Mouse (Mus musculus) embryonic facial prominence, embryonic 11.5 days (tissue): ENCODE data around the gene Rps23. TPM values are rescaled to one million over a fixed set of nuclear protein-coding genes. Genes with fewer than 3 reads are reported as not detected.
"Not testable (repeated sequence)": the region's sequence is repeated elsewhere in the genome, so short reads cannot be mapped to it uniquely, and the experiment has no call there.

Source experiments
- ATAC-seq: fragments of 200-750 bp; cut with Nextera tagmentation; replicated peaks from 2 replicates; pipeline ENCODE4 v1.8.0; 2017; ENCODE audit warnings: low read depth; ENCODE audit not compliant: insufficient number of reproducible peaks, low FRiP score, low TSS enrichment
- DNase-seq: peaks from one replicate; pipeline ENCODE4 v3.0.0-alpha.2; 2015; ENCODE audit warnings: low spot score
- H3K27ac ChIP-seq: fragments of 300-500 bp; sonication (generic); replicated peaks from 2 replicates; pipeline ENCODE4 v1.5.1; 2014; ENCODE audit warnings: mild to moderate bottlenecking, low read depth, low read length, control low read depth
- H3K27me3 ChIP-seq: fragments of 300-500 bp; sonication (generic); 2 replicates; pipeline ENCODE4 v1.6.1; 2014; ENCODE audit warnings: mild to moderate bottlenecking, low read length, moderate library complexity, mixed read lengths; ENCODE audit not compliant: control insufficient read depth, insufficient read depth
- H3K36me3 ChIP-seq: fragments of 300-500 bp; sonication (generic); replicated peaks from 2 replicates; pipeline ENCODE4 v1.6.1; 2014; ENCODE audit warnings: low read depth, mild to moderate bottlenecking, low read length, moderate library complexity, mixed read lengths; ENCODE audit not compliant: control insufficient read depth, insufficient read depth
- H3K4me1 ChIP-seq: fragments of 300-500 bp; sonication (generic); 2 replicates; pipeline ENCODE4 v1.6.1; 2014; ENCODE audit warnings: low read length, mixed read lengths; ENCODE audit not compliant: control insufficient read depth, insufficient read depth
- H3K4me2 ChIP-seq: fragments of 300-500 bp; sonication (generic); 2 replicates; pipeline ENCODE4 v1.6.1; 2014; ENCODE audit warnings: low read depth, mild to moderate bottlenecking, control low read depth, low read length, moderate library complexity
- H3K4me3 ChIP-seq: fragments of 300-500 bp; sonication (generic); 2 replicates; pipeline ENCODE4 v1.5.1; 2014; ENCODE audit warnings: low read depth, low read length, control low read depth
- H3K9ac ChIP-seq: fragments of 300-500 bp; sonication (generic); replicated peaks from 2 replicates; pipeline ENCODE4 v1.6.1; 2014; ENCODE audit warnings: mild to moderate bottlenecking, control low read depth, low read length
- H3K9me3 ChIP-seq: fragments of 300-500 bp; sonication (generic); replicated peaks from 2 replicates; pipeline ENCODE4 v1.6.1; 2016; ENCODE audit warnings: mild to moderate bottlenecking, low read length, inconsistent platforms, mixed read lengths; ENCODE audit not compliant: control insufficient read depth
- WGBS: fragments of 180-500 bp; shearing (Covaris S2); extraction: QIAGEN DNeasy Blood & Tissue Kit; methylation state at CpG from one replicate; pipeline ENCODE4 v1.1.7; 2014; 5-methylcytosine and 5-hydroxymethylcytosine counted together
- polyA plus RNA-seq: library from polyadenylated mRNA; unstranded; fragments of >200 nt; fragmentation: Nextera tagmentation; extraction: Ambion mirVana; gene quantifications from 2 replicates; pipeline ENCODE4 v1.2.1, GENCODE M21; 2014

Gene Rps23
- polyA plus RNA-seq, 1 experiment from 2014 or later: 289 TPM

DNA sequence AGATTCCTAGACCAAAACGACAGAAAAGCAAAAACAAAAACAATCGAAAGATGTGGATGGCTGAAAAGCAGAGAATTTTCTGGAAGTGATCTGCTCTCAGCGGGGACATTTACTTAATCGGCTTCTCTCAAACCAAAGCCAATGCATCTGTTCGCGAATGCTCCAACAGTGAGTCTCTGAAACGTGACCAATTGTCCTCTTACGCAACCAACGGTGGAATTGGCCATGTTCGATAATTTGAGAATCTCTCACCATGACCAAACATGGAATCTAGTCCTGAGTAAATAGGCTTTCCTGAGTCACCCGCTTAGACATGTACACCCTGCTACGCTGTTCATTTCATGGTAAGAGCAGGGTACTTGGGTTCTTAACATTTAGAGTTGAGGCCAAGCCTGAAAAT, 25.9 kb upstream of the Rps23 start:
- no peaks in the 10 kb centered on the region for H3K36me3 ChIP-seq
- no peak for DNase-seq
- H3K9me3 ChIP-seq: no peaks in the 10 kb centered on the region
- ATAC-seq: no peak
- H3K9ac ChIP-seq: no peak overlapping the region
- 92% methylated on average over 12 of the region's 12 CpGs for WGBS
- H3K27me3 ChIP-seq: no peaks in the 10 kb centered on the region
- H3K27ac ChIP-seq: no peak overlapping the region
- H3K4me2 ChIP-seq: no peak overlapping the region
- no peaks in the 10 kb centered on the region for H3K4me1 ChIP-seq
- H3K4me3 ChIP-seq: no peak overlapping the region

DNA sequence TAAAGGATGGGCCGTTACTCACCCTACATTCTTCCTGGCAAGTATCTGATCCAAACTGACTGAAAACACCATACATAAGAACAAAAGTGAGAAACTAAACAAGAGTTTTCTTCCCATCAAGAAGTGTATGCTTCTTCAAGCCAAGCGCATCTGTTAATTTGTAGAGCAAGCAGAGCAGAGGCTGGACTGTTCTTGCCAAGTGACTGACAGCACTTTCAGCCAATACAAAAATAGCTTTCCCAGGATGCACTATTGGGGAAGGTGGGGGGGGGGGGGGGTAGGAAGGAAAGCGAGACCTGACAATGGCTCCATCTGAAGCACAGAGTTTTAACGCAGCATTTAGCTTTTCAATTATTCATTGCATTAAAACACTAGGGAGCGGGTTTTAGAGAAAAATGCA, 17.6 kb upstream of the Rps23 start, which contains the start of gene Atp6ap1l:
Gene Atp6ap1l, minus strand, starts transcription at position 180 of the 400 bp plus-strand sequence.
- Histone ChIP-seq H3K4me2 (no peak within 1 kb of the TSS), H3K4me1 (no peaks in the 10 kb centered on the region), H3K9me3 (no peaks in the 10 kb centered on the region), H3K9ac (no peak within 1 kb of the TSS), H3K4me3 (no peak within 1 kb of the TSS), H3K36me3 (no peaks in the 10 kb centered on the region), H3K27me3 (no peaks in the 10 kb centered on the region), H3K27ac (no peak within 1 kb of the TSS)
- DNase-seq (no peak), ATAC-seq (no peak)
- WGBS: 92% methylated on average over 5 of the region's 5 CpGs

DNA sequence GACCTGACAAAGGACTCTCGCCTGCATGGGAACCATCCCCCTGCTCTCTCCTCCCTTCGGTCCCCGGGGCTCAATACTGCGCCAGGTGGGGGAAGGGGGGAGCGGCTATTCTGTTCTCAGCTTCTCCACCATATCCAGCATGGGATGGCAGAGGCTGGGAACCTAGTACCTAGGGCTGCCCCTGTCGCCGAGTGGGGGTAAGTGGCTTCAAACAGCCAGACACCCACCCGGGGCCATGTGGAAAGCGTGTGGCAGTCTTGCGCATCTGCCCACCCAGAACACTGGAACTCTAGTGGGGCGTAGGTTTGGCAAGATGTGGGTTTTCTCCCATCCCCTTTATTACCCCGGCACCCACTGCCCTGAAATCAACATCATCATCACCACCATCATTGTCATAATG, 15.4 kb upstream of the Rps23 start:
- Histone ChIP-seq H3K9ac (no peak overlapping the region), H3K27ac (no peak overlapping the region), H3K4me2 (no peak overlapping the region), H3K36me3 (no peaks in the 10 kb centered on the region), H3K4me1 (no peaks in the 10 kb centered on the region), H3K9me3 (no peaks in the 10 kb centered on the region), H3K4me3 (no peak overlapping the region), H3K27me3 (no peaks in the 10 kb centered on the region)
- 88% methylated on average over 12 of the region's 12 CpGs for WGBS
- DNase-seq (no peak), ATAC-seq (no peak)

DNA sequence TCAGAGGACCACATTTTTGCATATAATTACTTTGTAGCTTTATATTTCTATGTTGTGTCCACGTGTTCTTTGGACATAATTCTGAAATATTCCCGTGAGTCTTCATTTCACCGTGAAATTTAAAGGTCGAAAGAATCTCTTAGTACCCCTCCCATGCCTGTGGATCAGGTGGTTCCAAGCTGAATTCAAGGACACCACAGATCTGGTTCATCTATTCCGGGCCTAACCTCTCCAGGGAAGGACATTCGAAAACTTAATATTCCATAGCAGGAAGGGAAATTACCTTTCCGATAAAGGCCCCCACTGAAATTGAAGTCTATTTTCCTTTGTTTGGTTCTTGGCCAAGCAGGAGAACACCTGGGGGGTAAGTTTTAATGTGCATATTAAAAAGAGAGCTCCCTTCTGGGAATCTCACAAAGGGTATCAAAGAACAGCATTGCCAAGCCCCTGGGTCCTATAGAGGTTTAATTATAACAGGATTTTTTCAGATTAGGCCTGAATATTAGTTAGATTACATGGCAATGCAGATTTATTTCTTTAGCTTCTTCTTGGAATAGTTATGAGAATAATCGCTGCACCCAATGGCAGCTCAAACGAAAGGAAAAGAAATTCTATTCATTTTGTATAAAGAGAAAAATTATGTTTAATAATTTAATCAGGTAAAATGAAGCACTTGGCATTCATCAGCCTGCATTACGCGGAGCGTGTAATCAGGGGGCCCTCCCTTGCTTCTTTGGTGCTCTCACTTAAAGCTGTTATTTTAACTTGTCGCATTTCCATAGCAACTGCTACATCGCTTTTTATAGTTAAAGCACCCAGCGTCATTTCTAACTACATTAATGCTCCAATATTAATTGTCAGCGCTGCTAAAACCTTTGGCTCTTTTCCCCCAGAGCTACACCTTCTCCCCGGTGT, 9.7 kb upstream of the Rps23 start:
- H3K27me3 ChIP-seq: no peaks in the 10 kb centered on the region
- H3K36me3 ChIP-seq: no peaks in the 10 kb centered on the region
- ATAC-seq: no peak
- no peak overlapping the region for H3K4me3 ChIP-seq
- H3K9ac ChIP-seq: no peak overlapping the region
- no peak for DNase-seq
- H3K27ac ChIP-seq: no peak overlapping the region
- H3K4me2 ChIP-seq: no peak overlapping the region
- WGBS: 79% methylated on average over 17 of the region's 17 CpGs
- H3K9me3 ChIP-seq: no peaks in the 10 kb centered on the region
- no peaks in the 10 kb centered on the region for H3K4me1 ChIP-seq

DNA sequence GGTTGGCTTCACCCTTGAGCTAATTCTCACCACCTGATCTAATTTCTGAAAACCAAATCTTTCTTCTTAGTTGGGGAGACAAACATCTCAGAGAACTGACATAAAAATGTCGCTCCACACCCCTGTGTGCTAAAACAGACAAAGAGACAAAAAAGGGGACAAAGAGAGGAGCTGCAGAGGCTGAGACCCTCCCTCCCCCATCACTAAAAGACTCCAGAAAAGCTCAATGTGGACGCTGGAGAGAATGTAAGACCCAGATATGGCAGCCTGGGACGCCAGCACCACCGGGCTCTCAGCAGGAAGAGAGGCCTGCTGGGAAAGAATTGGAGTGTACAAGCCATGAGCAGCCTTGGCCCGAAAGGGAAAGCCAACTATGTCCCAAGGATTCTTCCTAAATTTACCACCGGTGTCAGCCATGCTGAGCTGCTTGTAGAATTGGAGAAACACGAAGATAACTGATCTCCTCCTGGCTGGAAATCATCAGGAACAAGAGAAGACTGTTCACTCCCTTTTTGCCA, 9.0 kb upstream of the Rps23 start:
- no peaks in the 10 kb centered on the region for H3K9me3 ChIP-seq
- 58% methylated on average over 7 of the region's 7 CpGs for WGBS
- no peaks in the 10 kb centered on the region for H3K27me3 ChIP-seq
- H3K9ac ChIP-seq: no peak overlapping the region
- no peak overlapping the region for H3K4me3 ChIP-seq
- ATAC-seq (no peak), DNase-seq (no peak)
- H3K4me2 ChIP-seq: no peak overlapping the region
- H3K36me3 ChIP-seq: no peaks in the 10 kb centered on the region
- no peaks in the 10 kb centered on the region for H3K4me1 ChIP-seq
- no peak overlapping the region for H3K27ac ChIP-seq

DNA sequence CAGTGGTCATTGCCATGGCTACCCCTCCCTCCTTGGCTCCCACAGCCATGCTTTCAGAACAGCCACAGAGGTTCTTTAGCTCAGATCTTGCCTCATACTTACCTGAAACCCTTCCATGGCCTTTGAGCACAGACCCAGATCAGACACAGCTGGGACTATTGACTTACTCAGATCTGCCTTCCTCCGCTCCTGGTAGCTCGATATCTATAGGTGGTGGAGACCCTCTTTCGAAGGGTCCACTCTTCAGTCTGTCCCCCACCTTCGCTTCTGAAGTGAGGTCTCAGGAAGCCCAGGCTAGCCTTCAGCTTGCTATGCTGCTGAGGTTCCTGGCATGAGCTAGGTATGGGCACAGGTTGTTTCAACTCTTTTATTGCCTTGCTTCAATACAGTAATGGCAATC, 8.0 kb upstream of the Rps23 start:
- H3K9ac ChIP-seq: no peak overlapping the region
- H3K4me1 ChIP-seq: no peaks in the 10 kb centered on the region
- H3K27ac ChIP-seq: no peak overlapping the region
- no peak overlapping the region for H3K4me2 ChIP-seq
- ATAC-seq (no peak), DNase-seq (no peak)
- no peaks in the 10 kb centered on the region for H3K27me3 ChIP-seq
- WGBS: 84% methylated on average over 4 of the region's 4 CpGs
- no peaks in the 10 kb centered on the region for H3K9me3 ChIP-seq
- no peak overlapping the region for H3K4me3 ChIP-seq
- H3K36me3 ChIP-seq: no peaks in the 10 kb centered on the region

DNA sequence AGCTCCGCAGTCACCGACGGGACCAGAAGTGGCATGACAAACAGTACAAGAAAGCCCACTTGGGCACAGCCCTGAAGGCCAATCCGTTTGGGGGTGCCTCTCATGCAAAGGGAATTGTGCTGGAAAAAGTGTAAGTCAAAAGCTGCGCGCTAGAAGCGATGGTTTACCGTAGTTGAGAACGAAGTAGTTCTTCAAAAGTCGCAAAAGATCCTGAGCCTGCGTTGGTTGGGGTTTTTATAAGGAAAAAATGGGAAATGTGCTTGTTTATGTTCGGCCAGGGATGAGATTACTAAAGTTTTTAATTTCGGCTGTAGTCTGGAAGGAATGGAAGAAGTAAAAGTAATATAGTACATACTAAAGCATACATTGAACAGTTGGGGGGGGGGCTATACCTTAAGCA, 859 bp downstream of the Rps23 start:
- WGBS: under 1% methylated on average over 13 of the region's 13 CpGs
- not testable (repeated sequence) for H3K27me3 ChIP-seq, H3K9me3 ChIP-seq, ATAC-seq, DNase-seq, H3K4me1 ChIP-seq, H3K36me3 ChIP-seq
- peak overlapping the region; percentile 79 for H3K4me3 ChIP-seq
- H3K27ac ChIP-seq: peak overlapping the region; percentile 62; the same call in 1 of the 2 replicates
- H3K4me2 ChIP-seq: peak overlapping the region; percentile 58
- peak overlapping the region; percentile 94 for H3K9ac ChIP-seq

DNA sequence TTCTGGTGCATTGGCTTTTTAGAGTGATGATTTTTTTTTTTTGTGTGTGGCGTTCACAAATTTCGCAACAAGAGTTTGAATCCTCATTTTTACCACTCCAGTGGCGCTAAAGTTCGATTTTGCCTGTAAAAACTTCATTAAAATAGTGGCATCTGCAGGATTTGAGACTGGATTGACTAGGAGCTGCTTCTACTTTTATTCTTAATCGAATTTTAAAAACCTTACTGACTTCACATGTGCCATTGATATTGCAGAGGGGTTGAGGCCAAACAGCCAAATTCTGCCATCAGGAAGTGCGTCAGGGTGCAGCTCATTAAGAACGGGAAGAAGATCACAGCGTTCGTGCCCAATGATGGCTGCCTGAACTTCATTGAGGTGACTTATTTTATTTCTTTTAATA, 1.3 kb downstream of the Rps23 start:
- Histone ChIP-seq H3K4me2 (peak overlapping the region; percentile 58), H3K9me3 (no peaks in the 10 kb centered on the region), H3K9ac (peak overlapping the region; percentile 94), H3K27me3 (no peaks in the 10 kb centered on the region), H3K4me1 (no peaks in the 10 kb centered on the region), H3K36me3 (peaks cover 10% of the 10 kb centered on the region; the same call in 1 of the 2 replicates), H3K27ac (no peak overlapping the region), H3K4me3 (peak overlapping the region; percentile 79)
- DNase-seq (no peak), ATAC-seq (no peak)
- 47% methylated on average over 9 of the region's 9 CpGs for WGBS
